Mouse (Mus musculus) cerebellum, adult 2 months (tissue): ENCODE data around the gene Fndc5. TPM values are rescaled to one million over a fixed set of nuclear protein-coding genes. Genes with fewer than 3 reads are reported as not detected.

Experiments used
- DNase-seq, 2 experiments: peaks; one replicate each; pipeline ENCODE4 v3.0.0; 2021
- H3K27ac ChIP-seq: fragments of 200-500 bp; 2 replicates; pipeline ENCODE4 v1.5.1; 2012; ENCODE audit warnings: low read length, control low read depth, inconsistent platforms; ENCODE audit not compliant: insufficient read depth
- H3K27me3 ChIP-seq: fragments of 200-500 bp; 2 replicates; pipeline ENCODE4 v1.6.1; 2012; ENCODE audit warnings: inconsistent platforms, mild to moderate bottlenecking, low read length, moderate library complexity; ENCODE audit not compliant: control insufficient read depth, insufficient read depth
- H3K4me1 ChIP-seq: fragments of 200-500 bp; 2 replicates; pipeline ENCODE4 v1.6.1; 2011; ENCODE audit warnings: low read length; ENCODE audit not compliant: control insufficient read depth, insufficient read depth
- H3K4me3 ChIP-seq: fragments of 200-500 bp; replicated peaks from 2 replicates; pipeline ENCODE3; 2011; ENCODE audit warnings: mild to moderate bottlenecking, low read depth, low read length, control low read depth; ENCODE audit not compliant: insufficient read depth
- CTCF ChIP-seq: fragments of 200-500 bp; IDR thresholded peaks from 2 replicates; pipeline ENCODE4 v1.5.1; 2011; ENCODE audit warnings: low read depth, mild to moderate bottlenecking, control low read depth, low read length, moderate library complexity, borderline replicate concordance; ENCODE audit not compliant: insufficient read depth
- POLR2A ChIP-seq: fragments of 200-500 bp; IDR thresholded peaks from 2 replicates; pipeline ENCODE4 v1.6.1; 2011; ENCODE audit warnings: low read length, control low read depth, borderline replicate concordance; ENCODE audit not compliant: insufficient read depth
- WGBS: fragments of 180-500 bp; shearing (Covaris S2); methylation state at CpG from one replicate; pipeline ENCODE4 v1.1.7; 2018; 5-methylcytosine and 5-hydroxymethylcytosine counted together
- polyA plus RNA-seq: library from polyadenylated mRNA; depleted of rRNA; stranded (reverse); fragments of >200 nt; gene quantifications from 2 replicates; pipeline ENCODE4 v1.2.3, GENCODE M21; 2012

The Fndc5 gene
- polyA plus RNA-seq, 1 experiment = 192 TPM

- WGBS = 62% methylated on average over 7 of the region's 7 CpGs
- Histone ChIP-seq H3K27ac (no peak overlapping the region), H3K4me3 (no peak overlapping the region), H3K4me1 (no peaks in the 10 kb centered on the region), H3K27me3 (no peaks in the 10 kb centered on the region)
- no peak for DNase-seq
- TF ChIP-seq POLR2A (no peak), CTCF (no peak)
Observed at GRCm38 (mm10) chr4:129108624-129109023, 28.2 kb upstream of the Fndc5 start.

- Histone ChIP-seq H3K4me1 (no peaks in the 10 kb centered on the region), H3K27me3 (no peaks in the 10 kb centered on the region), H3K4me3 (no peak overlapping the region), H3K27ac (no peak overlapping the region)
- TF ChIP-seq CTCF (no peak), POLR2A (no peak)
- 85% methylated on average over 6 of the region's 6 CpGs for WGBS
- no peak for DNase-seq
Observed at GRCm38 (mm10) chr4:129110804-129111203, 26.0 kb upstream of the Fndc5 start.

- no peak overlapping the region for H3K4me3 ChIP-seq
- no peak for DNase-seq
- WGBS = 44% methylated on average over 11 of the region's 11 CpGs
- H3K27ac ChIP-seq = no peak overlapping the region
- TF ChIP-seq CTCF (peak; percentile 53; the same call in 1 of the 2 replicates), POLR2A (no peak)
- H3K27me3 ChIP-seq = no peaks in the 10 kb centered on the region
- no peaks in the 10 kb centered on the region for H3K4me1 ChIP-seq
Observed at GRCm38 (mm10) chr4:129111350-129111749, 25.4 kb upstream of the Fndc5 start.

GRCm38 (mm10) chr4:129112231-129112630 is 24.6 kb upstream of the Fndc5 start:
- no peaks in the 10 kb centered on the region for H3K27me3 ChIP-seq
- no peak overlapping the region for H3K27ac ChIP-seq
- TF ChIP-seq CTCF (no peak), POLR2A (no peak)
- DNase-seq = no peak
- WGBS = 10% methylated on average over 13 of the region's 13 CpGs
- H3K4me1 ChIP-seq = no peaks in the 10 kb centered on the region
- peak overlapping the region; percentile 12 for H3K4me3 ChIP-seq

GRCm38 (mm10) chr4:129113083-129113988 is 23.5 kb upstream of the Fndc5 start:
- H3K27me3 ChIP-seq = no peaks in the 10 kb centered on the region
- H3K4me3 ChIP-seq = no peak overlapping the region
- 21% methylated on average over 28 of the region's 28 CpGs for WGBS
- no peak overlapping the region for H3K27ac ChIP-seq
- DNase-seq = peak; percentile 80 to 82
- TF ChIP-seq CTCF = peak; percentile 97
- TF ChIP-seq POLR2A = no peak
- no peaks in the 10 kb centered on the region for H3K4me1 ChIP-seq

GRCm38 (mm10) chr4:129116703-129117102 is 20.1 kb upstream of the Fndc5 start:
- Histone ChIP-seq H3K27me3 (no peaks in the 10 kb centered on the region), H3K4me3 (no peak overlapping the region), H3K27ac (no peak overlapping the region), H3K4me1 (peaks cover 3% of the 10 kb centered on the region; the same call in 1 of the 2 replicates)
- DNase-seq = no peak
- TF ChIP-seq CTCF = no peak
- TF ChIP-seq POLR2A = no peak
- WGBS = 91% methylated on average over 8 of the region's 8 CpGs

GRCm38 (mm10) chr4:129117720-129118510 is 18.9 kb upstream of the Fndc5 start:
- 91% methylated on average over 14 of the region's 14 CpGs for WGBS
- no peaks in the 10 kb centered on the region for H3K27me3 ChIP-seq
- H3K4me3 ChIP-seq = no peak overlapping the region
- no peak overlapping the region for H3K27ac ChIP-seq
- DNase-seq = no peak
- TF ChIP-seq CTCF = no peak
- TF ChIP-seq POLR2A = no peak
- peaks cover 10% of the 10 kb centered on the region; the same call in 1 of the 2 replicates for H3K4me1 ChIP-seq

- Histone ChIP-seq H3K4me1 (peaks cover 13% of the 10 kb centered on the region), H3K27me3 (no peaks in the 10 kb centered on the region), H3K27ac (no peak overlapping the region), H3K4me3 (no peak overlapping the region)
- TF ChIP-seq POLR2A = no peak
- 76% methylated on average over 10 of the region's 10 CpGs for WGBS
- no peak for DNase-seq
Observed at GRCm38 (mm10) chr4:129119708-129120107, 17.1 kb upstream of the Fndc5 start.
